Mouse (Mus musculus): Measurements from ENCODE around the gene Lrmda. TPM values are rescaled to one million over a fixed set of nuclear protein-coding genes. Genes with fewer than 3 reads are reported as not detected.

Gene Lrmda
- polyA plus RNA-seq, 1 experiment from 2014 or later = 0.23 TPM

- ATAC-seq (ENCODE audit: low FRiP score) = no peak
- H3K4me3 ChIP-seq (ENCODE audit: low read depth, low read length) = no peak overlapping the region
- H3K9me3 ChIP-seq (ENCODE audit: control insufficient read depth, low read length) = no peaks in the 10 kb centered on the region
- H3K27ac ChIP-seq (ENCODE audit: low read depth, low read length) = no peak overlapping the region
- H3K9ac ChIP-seq (ENCODE audit: low read length) = no peak overlapping the region
- H3K27me3 ChIP-seq (ENCODE audit: control insufficient read depth, insufficient read depth, low read length) = no peaks in the 10 kb centered on the region
- 89% methylated on average over 1 of the region's 1 CpGs for WGBS
- H3K36me3 ChIP-seq (ENCODE audit: control insufficient read depth, insufficient read depth, low read length) = no peaks in the 10 kb centered on the region
- no peak for DNase-seq (ENCODE audit: low spot score, missing footprints)
- no peak overlapping the region for H3K4me2 ChIP-seq
- no peaks in the 10 kb centered on the region for H3K4me1 ChIP-seq (ENCODE audit: control insufficient read depth, insufficient read depth, low read length)
Measured at GRCm38 (mm10) chr14:22049282-22049681, 29.8 kb downstream of the Lrmda start.

GRCm38 (mm10) chr14:22051941-22052664, 32.6 kb downstream of the Lrmda start:
- H3K27me3 ChIP-seq (ENCODE audit: control insufficient read depth, insufficient read depth, low read length) = no peaks in the 10 kb centered on the region
- no peak overlapping the region for H3K27ac ChIP-seq (ENCODE audit: low read depth, low read length)
- no peaks in the 10 kb centered on the region for H3K4me1 ChIP-seq (ENCODE audit: control insufficient read depth, insufficient read depth, low read length)
- WGBS = 93% methylated on average over 14 of the region's 14 CpGs
- no peak for ATAC-seq (ENCODE audit: low FRiP score)
- no peak overlapping the region for H3K9ac ChIP-seq (ENCODE audit: low read length)
- no peak for DNase-seq (ENCODE audit: low spot score, missing footprints)
- H3K9me3 ChIP-seq (ENCODE audit: control insufficient read depth, low read length) = no peaks in the 10 kb centered on the region
- H3K36me3 ChIP-seq (ENCODE audit: control insufficient read depth, insufficient read depth, low read length) = no peaks in the 10 kb centered on the region
- no peak overlapping the region for H3K4me2 ChIP-seq
- H3K4me3 ChIP-seq (ENCODE audit: low read depth, low read length) = no peak overlapping the region

GRCm38 (mm10) chr14:22055630-22056029, 36.1 kb downstream of the Lrmda start:
- Histone ChIP-seq H3K4me3 (ENCODE audit: low read depth, low read length) (no peak overlapping the region), H3K4me1 (ENCODE audit: control insufficient read depth, insufficient read depth, low read length) (no peaks in the 10 kb centered on the region), H3K27me3 (ENCODE audit: control insufficient read depth, insufficient read depth, low read length) (no peaks in the 10 kb centered on the region), H3K36me3 (ENCODE audit: control insufficient read depth, insufficient read depth, low read length) (no peaks in the 10 kb centered on the region), H3K4me2 (no peak overlapping the region), H3K9me3 (ENCODE audit: control insufficient read depth, low read length) (no peaks in the 10 kb centered on the region), H3K9ac (ENCODE audit: low read length) (no peak overlapping the region), H3K27ac (ENCODE audit: low read depth, low read length) (no peak overlapping the region)
- DNase-seq (ENCODE audit: low spot score, missing footprints) = no peak
- WGBS = 78% methylated on average over 8 of the region's 8 CpGs
- ATAC-seq (ENCODE audit: low FRiP score) = no peak

- no peak overlapping the region for H3K4me3 ChIP-seq (ENCODE audit: low read depth, low read length)
- no peak for ATAC-seq (ENCODE audit: low FRiP score)
- no peak for DNase-seq (ENCODE audit: low spot score, missing footprints)
- H3K4me1 ChIP-seq (ENCODE audit: control insufficient read depth, insufficient read depth, low read length) = 0 out of 2 replicates have a peak, but pooled peaks cover 2% of the 10 kb centered on the region
- 90% methylated on average over 4 of the region's 4 CpGs for WGBS
- H3K9ac ChIP-seq (ENCODE audit: low read length) = no peak overlapping the region
- H3K4me2 ChIP-seq = no peak overlapping the region
- no peaks in the 10 kb centered on the region for H3K27me3 ChIP-seq (ENCODE audit: control insufficient read depth, insufficient read depth, low read length)
- no peaks in the 10 kb centered on the region for H3K36me3 ChIP-seq (ENCODE audit: control insufficient read depth, insufficient read depth, low read length)
- no peak overlapping the region for H3K27ac ChIP-seq (ENCODE audit: low read depth, low read length)
- no peaks in the 10 kb centered on the region for H3K9me3 ChIP-seq (ENCODE audit: control insufficient read depth, low read length)
Measured at GRCm38 (mm10) chr14:22056246-22056645, 36.7 kb downstream of the Lrmda start.

GRCm38 (mm10) chr14:22058729-22059128, 39.2 kb downstream of the Lrmda start:
- Histone ChIP-seq H3K9ac (ENCODE audit: low read length) (no peak overlapping the region), H3K4me2 (no peak overlapping the region), H3K9me3 (ENCODE audit: control insufficient read depth, low read length) (no peaks in the 10 kb centered on the region), H3K27me3 (ENCODE audit: control insufficient read depth, insufficient read depth, low read length) (no peaks in the 10 kb centered on the region), H3K36me3 (ENCODE audit: control insufficient read depth, insufficient read depth, low read length) (no peaks in the 10 kb centered on the region), H3K4me1 (ENCODE audit: control insufficient read depth, insufficient read depth, low read length) (0 out of 2 replicates have a peak, but pooled peaks cover 2% of the 10 kb centered on the region), H3K27ac (ENCODE audit: low read depth, low read length) (no peak overlapping the region), H3K4me3 (ENCODE audit: low read depth, low read length) (no peak overlapping the region)
- no peak for ATAC-seq (ENCODE audit: low FRiP score)
- no peak for DNase-seq (ENCODE audit: low spot score, missing footprints)
- 47% methylated on average over 1 of the region's 1 CpGs for WGBS

GRCm38 (mm10) chr14:22059348-22059861, 39.9 kb downstream of the Lrmda start:
- no peak overlapping the region for H3K27ac ChIP-seq (ENCODE audit: low read depth, low read length)
- no peaks in the 10 kb centered on the region for H3K36me3 ChIP-seq (ENCODE audit: control insufficient read depth, insufficient read depth, low read length)
- 0 out of 2 replicates have a peak, but pooled peaks cover 2% of the 10 kb centered on the region for H3K4me1 ChIP-seq (ENCODE audit: control insufficient read depth, insufficient read depth, low read length)
- DNase-seq (ENCODE audit: low spot score, missing footprints) = no peak
- no peaks in the 10 kb centered on the region for H3K9me3 ChIP-seq (ENCODE audit: control insufficient read depth, low read length)
- no peak for ATAC-seq (ENCODE audit: low FRiP score)
- no peak overlapping the region for H3K4me2 ChIP-seq
- H3K27me3 ChIP-seq (ENCODE audit: control insufficient read depth, insufficient read depth, low read length) = no peaks in the 10 kb centered on the region
- no peak overlapping the region for H3K9ac ChIP-seq (ENCODE audit: low read length)
- WGBS = 89% methylated on average over 6 of the region's 6 CpGs
- no peak overlapping the region for H3K4me3 ChIP-seq (ENCODE audit: low read depth, low read length)

GRCm38 (mm10) chr14:22060787-22061186, 41.3 kb downstream of the Lrmda start:
- H3K4me3 ChIP-seq (ENCODE audit: low read depth, low read length) = no peak overlapping the region
- H3K4me2 ChIP-seq = no peak overlapping the region
- no peaks in the 10 kb centered on the region for H3K36me3 ChIP-seq (ENCODE audit: control insufficient read depth, insufficient read depth, low read length)
- H3K9ac ChIP-seq (ENCODE audit: low read length) = no peak overlapping the region
- H3K27me3 ChIP-seq (ENCODE audit: control insufficient read depth, insufficient read depth, low read length) = no peaks in the 10 kb centered on the region
- WGBS = 72% methylated on average over 7 of the region's 7 CpGs
- no peak for ATAC-seq (ENCODE audit: low FRiP score)
- H3K9me3 ChIP-seq (ENCODE audit: control insufficient read depth, low read length) = no peaks in the 10 kb centered on the region
- DNase-seq (ENCODE audit: low spot score, missing footprints) = no peak
- H3K4me1 ChIP-seq (ENCODE audit: control insufficient read depth, insufficient read depth, low read length) = 0 out of 2 replicates have a peak, but pooled peaks cover 2% of the 10 kb centered on the region
- no peak overlapping the region for H3K27ac ChIP-seq (ENCODE audit: low read depth, low read length)

GRCm38 (mm10) chr14:22062117-22062855, 42.8 kb downstream of the Lrmda start:
- DNase-seq (ENCODE audit: low spot score, missing footprints) = no peak
- 91% methylated on average over 9 of the region's 9 CpGs for WGBS

GRCm38 (mm10) chr14:22069169-22069568, 49.7 kb downstream of the Lrmda start:
- Histone ChIP-seq H3K27ac (ENCODE audit: low read depth, low read length) (no peak overlapping the region), H3K4me3 (ENCODE audit: low read depth, low read length) (no peak overlapping the region), H3K36me3 (ENCODE audit: control insufficient read depth, insufficient read depth, low read length) (no peaks in the 10 kb centered on the region), H3K9ac (ENCODE audit: low read length) (no peak overlapping the region), H3K4me1 (ENCODE audit: control insufficient read depth, insufficient read depth, low read length) (peaks cover 3% of the 10 kb centered on the region), H3K9me3 (ENCODE audit: control insufficient read depth, low read length) (no peaks in the 10 kb centered on the region), H3K4me2 (no peak overlapping the region), H3K27me3 (ENCODE audit: control insufficient read depth, insufficient read depth, low read length) (peaks cover 6% of the 10 kb centered on the region; the same call in 1 of the 2 replicates)
- 83% methylated on average over 2 of the region's 2 CpGs for WGBS
- DNase-seq (ENCODE audit: low spot score, missing footprints) (no peak), ATAC-seq (ENCODE audit: low FRiP score) (no peak)

More at GRCm38 (mm10) chr14:22062117-22062855, 42.8 kb downstream of the Lrmda start:
- no peak overlapping the region for H3K27ac ChIP-seq (ENCODE audit: low read depth, low read length)
- no peaks in the 10 kb centered on the region for H3K9me3 ChIP-seq (ENCODE audit: control insufficient read depth, low read length)
- no peaks in the 10 kb centered on the region for H3K27me3 ChIP-seq (ENCODE audit: control insufficient read depth, insufficient read depth, low read length)
- H3K9ac ChIP-seq (ENCODE audit: low read length) = no peak overlapping the region
- ATAC-seq (ENCODE audit: low FRiP score) = no peak
- no peaks in the 10 kb centered on the region for H3K36me3 ChIP-seq (ENCODE audit: control insufficient read depth, insufficient read depth, low read length)
- H3K4me2 ChIP-seq = no peak overlapping the region
- no peak overlapping the region for H3K4me3 ChIP-seq (ENCODE audit: low read depth, low read length)
- 0 out of 2 replicates have a peak, but pooled peaks cover 2% of the 10 kb centered on the region for H3K4me1 ChIP-seq (ENCODE audit: control insufficient read depth, insufficient read depth, low read length)

All from midbrain, embryonic 11.5 days (tissue).